Mouse (Mus musculus): Measurements from ENCODE around the gene Gm11060. TPM values are rescaled to one million over a fixed set of nuclear protein-coding genes. Genes with fewer than 3 reads are reported as not detected.

Gm11060 gene
- polyA plus RNA-seq, 1 experiment, result not detected

DNA sequence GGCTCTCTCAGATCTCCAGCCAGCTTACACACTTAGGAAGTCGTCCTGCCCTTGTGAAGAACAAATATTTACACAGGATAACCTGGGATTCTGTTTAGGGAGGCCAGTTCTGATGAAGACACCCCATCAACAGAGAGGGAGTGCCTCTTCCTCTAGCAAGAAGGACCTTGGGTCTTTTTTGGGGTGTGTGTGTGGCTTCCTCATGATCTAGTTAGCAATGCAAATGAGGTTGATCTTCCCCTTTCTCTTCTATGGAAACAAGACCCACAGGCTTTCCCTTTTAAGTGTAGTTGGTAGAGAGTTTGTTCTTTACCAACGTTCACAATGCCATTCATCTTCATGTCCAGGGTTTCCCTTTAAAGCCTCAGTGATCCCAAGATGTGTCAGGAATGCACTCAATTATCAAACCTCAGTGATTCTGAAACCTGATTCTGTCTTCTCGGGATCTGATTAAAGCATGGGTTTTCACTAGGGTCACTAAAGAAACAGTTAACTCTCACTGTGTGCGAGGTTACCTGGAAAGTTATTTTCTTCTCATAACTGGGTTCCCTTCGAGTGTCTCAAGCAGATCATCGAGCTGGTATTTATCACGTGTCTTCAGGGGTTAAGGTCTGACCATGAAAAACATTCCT is 29.0 kb upstream of the Gm11060 start:
- H3K27me3 ChIP-seq (ENCODE audit: control insufficient read depth, insufficient read depth, insufficient read length), result no peaks in the 10 kb centered on the region
- H3K36me3 ChIP-seq (ENCODE audit: control insufficient read depth, insufficient read depth), result no peaks in the 10 kb centered on the region
- no peaks in the 10 kb centered on the region for H3K79me3 ChIP-seq (ENCODE audit: low read depth)
- H3K4me3 ChIP-seq (ENCODE audit: insufficient read depth, poor library complexity, severe bottlenecking), result no peak overlapping the region
- no peaks in the 10 kb centered on the region for H3K79me2 ChIP-seq (ENCODE audit: control insufficient read depth, insufficient read depth)
- H3ac ChIP-seq (ENCODE audit: control insufficient read depth, insufficient read length, low read depth), result no peak overlapping the region
- no peak for TF ChIP-seq FOSL1 (IDR thresholded peaks at IDR 0.05; ENCODE audit: insufficient read depth, low read length, poor library complexity, severe bottlenecking)
- TF ChIP-seq CTCF (IDR thresholded peaks at IDR 0.05; ENCODE audit: control insufficient read depth, insufficient read depth, insufficient read length), result no peak
- TF ChIP-seq CEBPB (IDR thresholded peaks at IDR 0.05; ENCODE audit: low read depth), result no peak
- TF ChIP-seq MAX (IDR thresholded peaks at IDR 0.05), result no peak

GRCm38 (mm10) chr2:105072496-105072895 is 19.3 kb upstream of the Gm11060 start:
- Histone ChIP-seq H3K36me3 (ENCODE audit: control insufficient read depth, insufficient read depth) (no peaks in the 10 kb centered on the region), H3K27me3 (ENCODE audit: control insufficient read depth, insufficient read depth, insufficient read length) (peaks cover 5% of the 10 kb centered on the region), H3ac (ENCODE audit: control insufficient read depth, insufficient read length, low read depth) (no peak overlapping the region), H3K79me2 (ENCODE audit: control insufficient read depth, insufficient read depth) (no peaks in the 10 kb centered on the region), H3K4me3 (ENCODE audit: insufficient read depth, poor library complexity, severe bottlenecking) (no peak overlapping the region), H3K79me3 (ENCODE audit: low read depth) (no peaks in the 10 kb centered on the region)
- TF ChIP-seq MYOD1 (IDR thresholded peaks at IDR 0.05; ENCODE audit: control insufficient read depth, insufficient read length, low read depth), result no peak
- TF ChIP-seq MYOG (IDR thresholded peaks at IDR 0.05; ENCODE audit: control insufficient read depth, extremely low read depth, insufficient read length), result no peak
- no peak for TF ChIP-seq CTCF (IDR thresholded peaks at IDR 0.05; ENCODE audit: control insufficient read depth, insufficient read depth, insufficient read length)
- no peak for TF ChIP-seq MAX (IDR thresholded peaks at IDR 0.05)
- TF ChIP-seq CEBPB (IDR thresholded peaks at IDR 0.05; ENCODE audit: low read depth), result no peak
- no peak for TF ChIP-seq USF1 (IDR thresholded peaks at IDR 0.05; ENCODE audit: low read depth)
- no peak for TF ChIP-seq FOSL1 (IDR thresholded peaks at IDR 0.05; ENCODE audit: insufficient read depth, low read length, poor library complexity, severe bottlenecking)

DNA sequence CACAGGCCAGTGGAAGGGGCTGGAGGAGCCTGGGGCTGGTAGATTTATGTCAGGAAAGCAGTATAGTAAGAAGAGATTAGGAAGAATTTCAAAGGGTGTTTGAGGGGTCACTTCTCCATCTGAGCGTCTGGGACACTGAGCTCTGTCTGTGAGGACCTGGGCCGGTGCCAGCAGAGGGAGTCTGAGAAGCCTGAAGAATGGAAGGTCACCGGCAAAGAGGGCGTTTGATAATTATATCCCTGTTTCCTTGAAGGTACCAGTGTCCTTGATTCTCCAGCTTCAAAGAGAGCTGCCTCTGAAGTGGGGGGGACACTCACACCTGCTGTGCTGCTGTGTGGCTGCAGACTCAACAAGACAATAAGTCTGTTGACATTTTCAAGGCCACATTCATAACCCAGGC is 17.6 kb upstream of the Gm11060 start:
- H3K4me3 ChIP-seq (ENCODE audit: insufficient read depth, poor library complexity, severe bottlenecking), result no peak overlapping the region
- H3K79me2 ChIP-seq (ENCODE audit: control insufficient read depth, insufficient read depth), result no peaks in the 10 kb centered on the region
- TF ChIP-seq MAX (IDR thresholded peaks at IDR 0.05) (no peak), USF1 (IDR thresholded peaks at IDR 0.05; ENCODE audit: low read depth) (no peak), CEBPB (IDR thresholded peaks at IDR 0.05; ENCODE audit: low read depth) (no peak), MYOG (IDR thresholded peaks at IDR 0.05; ENCODE audit: control insufficient read depth, extremely low read depth, insufficient read length) (no peak), FOSL1 (IDR thresholded peaks at IDR 0.05; ENCODE audit: insufficient read depth, low read length, poor library complexity, severe bottlenecking) (no peak), CTCF (IDR thresholded peaks at IDR 0.05; ENCODE audit: control insufficient read depth, insufficient read depth, insufficient read length) (no peak), MYOD1 (IDR thresholded peaks at IDR 0.05; ENCODE audit: control insufficient read depth, insufficient read length, low read depth) (no peak)
- H3ac ChIP-seq (ENCODE audit: control insufficient read depth, insufficient read length, low read depth), result no peak overlapping the region
- H3K79me3 ChIP-seq (ENCODE audit: low read depth), result no peaks in the 10 kb centered on the region
- no peaks in the 10 kb centered on the region for H3K36me3 ChIP-seq (ENCODE audit: control insufficient read depth, insufficient read depth)
- peaks cover 1% of the 10 kb centered on the region for H3K27me3 ChIP-seq (ENCODE audit: control insufficient read depth, insufficient read depth, insufficient read length)

- no peak overlapping the region for H3K4me3 ChIP-seq (ENCODE audit: insufficient read depth, poor library complexity, severe bottlenecking)
- no peak for TF ChIP-seq FOSL1 (IDR thresholded peaks at IDR 0.05; ENCODE audit: insufficient read depth, low read length, poor library complexity, severe bottlenecking)
- H3ac ChIP-seq (ENCODE audit: control insufficient read depth, insufficient read length, low read depth), result no peak overlapping the region
- H3K27me3 ChIP-seq (ENCODE audit: control insufficient read depth, insufficient read depth, insufficient read length), result no peaks in the 10 kb centered on the region
- no peaks in the 10 kb centered on the region for H3K79me2 ChIP-seq (ENCODE audit: control insufficient read depth, insufficient read depth)
- H3K36me3 ChIP-seq (ENCODE audit: control insufficient read depth, insufficient read depth), result no peaks in the 10 kb centered on the region
- no peaks in the 10 kb centered on the region for H3K79me3 ChIP-seq (ENCODE audit: low read depth)
Observed at GRCm38 (mm10) chr2:105075809-105076208, 16.0 kb upstream of the Gm11060 start.

DNA sequence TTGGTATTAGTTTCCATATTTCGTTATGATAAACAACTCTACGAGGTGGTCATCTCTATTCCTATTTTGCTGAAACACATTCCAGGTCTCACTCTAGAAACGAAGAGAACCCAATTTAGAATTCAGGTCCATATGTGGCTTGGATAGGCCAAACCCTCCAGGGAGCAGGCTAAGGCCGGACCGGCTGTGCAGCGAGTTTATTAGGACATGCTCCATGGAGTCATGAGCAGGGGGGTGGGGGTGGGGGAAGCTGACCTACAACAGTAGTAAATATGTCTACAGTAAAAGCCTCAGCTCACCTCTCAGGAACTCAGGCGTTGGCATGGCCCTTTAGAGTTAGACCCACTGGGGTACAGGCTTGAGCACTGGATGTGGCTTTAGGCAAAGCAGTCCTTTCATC is 14.7 kb upstream of the Gm11060 start:
- no peak for TF ChIP-seq FOSL1 (IDR thresholded peaks at IDR 0.05; ENCODE audit: insufficient read depth, low read length, poor library complexity, severe bottlenecking)
- TF ChIP-seq MAX (IDR thresholded peaks at IDR 0.05), result no peak
- TF ChIP-seq CEBPB (IDR thresholded peaks at IDR 0.05; ENCODE audit: low read depth), result no peak
- no peak for TF ChIP-seq MYOG (IDR thresholded peaks at IDR 0.05; ENCODE audit: control insufficient read depth, extremely low read depth, insufficient read length)
- TF ChIP-seq CTCF (IDR thresholded peaks at IDR 0.05; ENCODE audit: control insufficient read depth, insufficient read depth, insufficient read length), result no peak
- no peak for TF ChIP-seq USF1 (IDR thresholded peaks at IDR 0.05; ENCODE audit: low read depth)
- no peak for TF ChIP-seq MYOD1 (IDR thresholded peaks at IDR 0.05; ENCODE audit: control insufficient read depth, insufficient read length, low read depth)
- H3K79me3 ChIP-seq (ENCODE audit: low read depth), result no peaks in the 10 kb centered on the region
- no peaks in the 10 kb centered on the region for H3K27me3 ChIP-seq (ENCODE audit: control insufficient read depth, insufficient read depth, insufficient read length)
- no peaks in the 10 kb centered on the region for H3K36me3 ChIP-seq (ENCODE audit: control insufficient read depth, insufficient read depth)
- no peaks in the 10 kb centered on the region for H3K79me2 ChIP-seq (ENCODE audit: control insufficient read depth, insufficient read depth)
- no peak overlapping the region for H3K4me3 ChIP-seq (ENCODE audit: insufficient read depth, poor library complexity, severe bottlenecking)
- no peak overlapping the region for H3ac ChIP-seq (ENCODE audit: control insufficient read depth, insufficient read length, low read depth)

GRCm38 (mm10) chr2:105082256-105082790 is 9.5 kb upstream of the Gm11060 start:
- Histone ChIP-seq H3K36me3 (ENCODE audit: control insufficient read depth, insufficient read depth) (no peaks in the 10 kb centered on the region), H3K27me3 (ENCODE audit: control insufficient read depth, insufficient read depth, insufficient read length) (no peaks in the 10 kb centered on the region), H3K79me2 (ENCODE audit: control insufficient read depth, insufficient read depth) (no peaks in the 10 kb centered on the region), H3K4me3 (ENCODE audit: insufficient read depth, poor library complexity, severe bottlenecking) (no peak overlapping the region), H3K79me3 (ENCODE audit: low read depth) (no peaks in the 10 kb centered on the region), H3ac (ENCODE audit: control insufficient read depth, insufficient read length, low read depth) (no peak overlapping the region)
- TF ChIP-seq MAX (IDR thresholded peaks at IDR 0.05) (no peak), USF1 (IDR thresholded peaks at IDR 0.05; ENCODE audit: low read depth) (no peak), FOSL1 (IDR thresholded peaks at IDR 0.05; ENCODE audit: insufficient read depth, low read length, poor library complexity, severe bottlenecking) (no peak), CTCF (IDR thresholded peaks at IDR 0.05; ENCODE audit: control insufficient read depth, insufficient read depth, insufficient read length) (no peak)
